Mouse (Mus musculus): ENCODE measurements at regions not wholly inside any gene's neighbourhood (a gene's known extent, or its start where the extent isn't known, plus 50 kb on each side); places are given as distances from the start of the nearest gene placed in this dataset.

GRCm38 (mm10) chr1:57612931-57613804, 160.8 kb upstream of the Spats2l start:
- in situ Hi-C loops (cut with MboI; ENCODE audit: low pct_unique_long_range_greater_than_20kb in 1 of 2, low sequenced_read_pairs in 2 of 2, unreplicated experiment in 1 of 2): no loop called here

- in situ Hi-C loops (cut with MboI; ENCODE audit: low pct_unique_long_range_greater_than_20kb in 1 of 2, low sequenced_read_pairs in 2 of 2, unreplicated experiment in 1 of 2): no loop called here
These were observed 158.8 kb upstream of the Spats2l start for GRCm38 (mm10) chr1:57615155-57615554.

GRCm38 (mm10) chr1:57617316-57617715, 156.6 kb upstream of the Spats2l start:
- in situ Hi-C loops (cut with MboI; ENCODE audit: low pct_unique_long_range_greater_than_20kb in 1 of 2, low sequenced_read_pairs in 2 of 2, unreplicated experiment in 1 of 2): no loop called here

- in situ Hi-C loops (cut with MboI; ENCODE audit: low pct_unique_long_range_greater_than_20kb in 1 of 2, low sequenced_read_pairs in 2 of 2, unreplicated experiment in 1 of 2): no loop called here
These were observed 151.4 kb upstream of the Spats2l start for GRCm38 (mm10) chr1:57622561-57622960.

- in situ Hi-C loops (cut with MboI; ENCODE audit: low pct_unique_long_range_greater_than_20kb in 1 of 2, low sequenced_read_pairs in 2 of 2, unreplicated experiment in 1 of 2): no loop called here
These were observed 140.0 kb upstream of the Spats2l start for GRCm38 (mm10) chr1:57633986-57634385.

- in situ Hi-C loops (cut with MboI; ENCODE audit: low pct_unique_long_range_greater_than_20kb in 1 of 2, low sequenced_read_pairs in 2 of 2, unreplicated experiment in 1 of 2): no loop called here
These were observed 131.8 kb upstream of the Spats2l start for GRCm38 (mm10) chr1:57642131-57642530.

GRCm38 (mm10) chr1:57643466-57644097, 130.4 kb upstream of the Spats2l start:
- in situ Hi-C loops (cut with MboI; ENCODE audit: low pct_unique_long_range_greater_than_20kb in 1 of 2, low sequenced_read_pairs in 2 of 2, unreplicated experiment in 1 of 2): no loop called here

- in situ Hi-C loops (cut with MboI; ENCODE audit: low pct_unique_long_range_greater_than_20kb in 1 of 2, low sequenced_read_pairs in 2 of 2, unreplicated experiment in 1 of 2): no loop called here
These were observed 109.0 kb upstream of the Spats2l start for GRCm38 (mm10) chr1:57664962-57665361.

- in situ Hi-C loops (cut with MboI; ENCODE audit: low pct_unique_long_range_greater_than_20kb in 1 of 2, low sequenced_read_pairs in 2 of 2, unreplicated experiment in 1 of 2): no loop called here
These were observed 108.2 kb upstream of the Spats2l start for GRCm38 (mm10) chr1:57665724-57666123.

- in situ Hi-C loops (cut with MboI; ENCODE audit: low pct_unique_long_range_greater_than_20kb in 1 of 2, low sequenced_read_pairs in 2 of 2, unreplicated experiment in 1 of 2): no loop called here
These were observed 107.7 kb upstream of the Spats2l start for GRCm38 (mm10) chr1:57666179-57666693.

GRCm38 (mm10) chr1:57673415-57673814, 100.5 kb upstream of the Spats2l start:
- in situ Hi-C loops (cut with MboI; ENCODE audit: low pct_unique_long_range_greater_than_20kb in 1 of 2, low sequenced_read_pairs in 2 of 2, unreplicated experiment in 1 of 2): no loop called here

GRCm38 (mm10) chr1:57673957-57674699, 99.8 kb upstream of the Spats2l start:
- in situ Hi-C loops (cut with MboI; ENCODE audit: low pct_unique_long_range_greater_than_20kb in 1 of 2, low sequenced_read_pairs in 2 of 2, unreplicated experiment in 1 of 2): no loop called here

GRCm38 (mm10) chr1:57684387-57685162, 89.4 kb upstream of the Spats2l start:
- in situ Hi-C loops (cut with MboI; ENCODE audit: low pct_unique_long_range_greater_than_20kb in 1 of 2, low sequenced_read_pairs in 2 of 2, unreplicated experiment in 1 of 2): no loop called here

GRCm38 (mm10) chr1:57689253-57689652, 84.7 kb upstream of the Spats2l start:
- in situ Hi-C loops (cut with MboI; ENCODE audit: low pct_unique_long_range_greater_than_20kb in 1 of 2, low sequenced_read_pairs in 2 of 2, unreplicated experiment in 1 of 2): no loop called here

- in situ Hi-C loops (cut with MboI; ENCODE audit: low pct_unique_long_range_greater_than_20kb in 1 of 2, low sequenced_read_pairs in 2 of 2, unreplicated experiment in 1 of 2): no loop called here
These were observed 66.1 kb upstream of the Spats2l start for GRCm38 (mm10) chr1:57707906-57708305.

GRCm38 (mm10) chr1:57712916-57713503, 61.0 kb upstream of the Spats2l start:
- in situ Hi-C loops (cut with MboI; ENCODE audit: low pct_unique_long_range_greater_than_20kb in 1 of 2, low sequenced_read_pairs in 2 of 2, unreplicated experiment in 1 of 2): no loop called here

GRCm38 (mm10) chr1:57717139-57717800, 56.7 kb upstream of the Spats2l start:
- in situ Hi-C loops (cut with MboI; ENCODE audit: low pct_unique_long_range_greater_than_20kb in 1 of 2, low sequenced_read_pairs in 2 of 2, unreplicated experiment in 1 of 2): no loop called here

All from mouse embryonic stem cell (cell line).